Mouse (Mus musculus) heart, postnatal 0 days (tissue): ENCODE results near the gene Unc5a.

Experiments used
- CTCF ChIP-seq: IDR thresholded peaks from 2 replicates; pipeline ENCODE4 v1.5.1; 2016; ENCODE audit warnings: antibody characterized with exemption, control low read depth, low read depth
- EP300 ChIP-seq: IDR thresholded peaks from 2 replicates; pipeline ENCODE4 v1.6.1; 2016; ENCODE audit warnings: antibody characterized with exemption, low read depth

DNA sequence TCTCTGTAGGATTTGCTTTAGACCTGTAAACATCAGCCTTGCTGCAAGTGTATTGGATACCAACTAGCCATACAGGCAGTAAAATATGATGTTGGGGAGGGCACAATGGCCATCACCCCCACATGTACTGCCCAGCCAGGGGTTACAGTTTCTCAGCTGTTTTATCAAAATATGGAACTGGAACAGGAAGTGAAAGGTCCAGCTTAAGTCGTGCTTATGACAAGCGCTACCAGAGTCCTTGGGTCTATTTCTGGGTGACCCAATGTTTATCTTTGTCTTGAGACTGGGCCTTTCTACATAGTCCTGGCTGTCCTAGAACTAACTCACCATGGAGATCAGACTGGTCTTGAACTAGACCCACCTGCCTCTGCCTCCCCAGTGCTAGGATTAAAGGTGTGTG lies 75.0 kb downstream of the Unc5a start:
- TF ChIP-seq CTCF: no peak
- TF ChIP-seq EP300: no peak
